In the genomic region with DNA sequence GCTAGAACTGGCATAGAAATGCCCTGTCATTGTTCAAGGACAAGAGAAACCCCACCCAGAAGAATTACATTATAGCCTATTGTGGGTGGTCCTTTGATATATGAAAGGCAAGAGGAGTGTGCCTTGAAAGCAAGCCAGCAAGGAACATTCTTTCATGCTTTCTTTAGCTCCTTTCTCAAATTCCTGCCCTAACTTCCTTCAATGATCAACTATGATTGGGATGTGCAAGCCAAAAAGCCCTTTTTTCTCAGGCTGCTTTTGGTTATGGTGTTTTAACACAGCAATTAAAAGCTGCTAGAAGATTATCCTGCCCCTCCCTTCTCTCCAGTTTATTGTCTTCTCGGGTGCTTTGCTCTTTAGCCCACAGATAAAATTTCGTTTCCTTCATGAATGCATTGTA, we compare ENCODE assay signal across 19 mouse cellular contexts. TPM values are rescaled to one million over a fixed set of nuclear protein-coding genes. Genes with fewer than 3 reads are reported as not detected.
"Had no signal": no experiment of that assay in that cellular context is flagged by ENCODE, and none has a peak within 500 bp of the region (broad histone marks: within the 10 kb centered on the region; RNA-seq: fewer than 3 reads in every experiment).

No protein-coding gene starts in this region.

- H3K4me3 ChIP-seq: limb, embryonic 13.5 days; midbrain, embryonic 10.5 days; myocyte; neural tube, embryonic 15.5 days had no signal

- H3K27ac ChIP-seq: limb, embryonic 13.5 days; liver, embryonic 14.5 days; midbrain, embryonic 10.5 days; neural tube, embryonic 15.5 days had no signal

- H3K9ac ChIP-seq: limb, embryonic 13.5 days; liver, embryonic 14.5 days; neural tube, embryonic 15.5 days had no signal

- H3K9me3 ChIP-seq: limb, embryonic 13.5 days; midbrain, embryonic 10.5 days; neural tube, embryonic 15.5 days had no signal

- H3K4me2 ChIP-seq: limb, embryonic 13.5 days; neural tube, embryonic 15.5 days had no signal

- H3K27me3 ChIP-seq: limb, embryonic 13.5 days; neural tube, embryonic 15.5 days had no signal

- H3K36me3 ChIP-seq: limb, embryonic 13.5 days; midbrain, embryonic 10.5 days; neural tube, embryonic 15.5 days had no signal

- ATAC-seq: inflammation-experienced regulatory T-cells, adult 6 months; intestine, postnatal 0 days had no signal

- H3K4me1 ChIP-seq: limb, embryonic 13.5 days; neural tube, embryonic 15.5 days had no signal

- DNase-seq: layer of hippocampus, adult 9-11 months; left cerebral cortex, postnatal 4 days; lung, adult 18-20 months; lung, postnatal 10 days; lung, postnatal 4 days; midbrain, embryonic 14.5 days; right cerebral cortex, postnatal 4 days; thymus, postnatal 36 days had no signal

RNA-seq across cellular contexts. Expression of a gene that starts 10.0 kb away (rescaled TPM):
- polyA plus RNA-seq: inflammation-experienced regulatory T-cells, adult 6 months; intestine, postnatal 0 days; limb, embryonic 13.5 days; liver, adult 2 months; liver, embryonic 14.5 days; midbrain, embryonic 10.5 days; midbrain, embryonic 14.5 days; myocyte; neural tube, embryonic 11.5 days; neural tube, embryonic 15.5 days; stomach, embryonic 16.5 days had no signal

RNA-seq across cellular contexts. Expression of a gene that starts 32.4 kb away (rescaled TPM):
- polyA plus RNA-seq: inflammation-experienced regulatory T-cells, adult 6 months; intestine, postnatal 0 days; limb, embryonic 13.5 days; midbrain, embryonic 10.5 days; midbrain, embryonic 14.5 days; myocyte; neural tube, embryonic 11.5 days; neural tube, embryonic 15.5 days; thymus, postnatal 0 days had no signal
